ENCODE assay signal across 18 mouse cellular contexts in genomic region chr4:117628464-117628863, GRCm38 (mm10). TPM values are rescaled to one million over a fixed set of nuclear protein-coding genes. Genes with fewer than 3 reads are reported as not detected.
DNase-seq lines count a peak whose midpoint lies in the region; ATAC-seq and TF ChIP-seq lines count a peak whose summit lies in the region.
"Had no signal": no experiment of that assay in that cellular context is flagged by ENCODE, and none has a peak within 500 bp of the region (broad histone marks: within the 10 kb centered on the region; RNA-seq: fewer than 3 reads in every experiment).

No protein-coding gene starts in this region.

- TF ChIP-seq EP300 in heart, adult 2 months (IDR thresholded peaks at IDR 0.05; ENCODE audit: insufficient read depth, low read depth, low read length): no peak
- TF ChIP-seq EP300 in ES-Bruce4 (IDR thresholded peaks at IDR 0.05; ENCODE audit: insufficient read depth, low read depth, low read length): no peak

- no peak overlapping the region for H3K27ac ChIP-seq in heart, adult 2 months
- no peak overlapping the region for H3K27ac ChIP-seq in heart, embryonic 10.5 days
- no peak overlapping the region for H3K27ac ChIP-seq in liver, adult 2 months (replicated peaks; ENCODE audit: insufficient read depth, low read depth, low read length)
- H3K27ac ChIP-seq in liver, embryonic 11.5 days (ENCODE audit: low read depth, low read length): no peak overlapping the region
- H3K27ac ChIP-seq in ES-Bruce4 (ENCODE audit: insufficient read depth, low read length): no peak overlapping the region
- H3K27ac ChIP-seq in small intestine, adult 2 months (ENCODE audit: insufficient read depth, low read depth, low read length): no peak overlapping the region
- H3K27ac ChIP-seq: hindbrain, embryonic 15.5 days; macrophage; midbrain, embryonic 13.5 days had no signal

- DNase-seq in heart, adult 2 months: no peak
- no peak for DNase-seq in heart, embryonic 10.5 days (ENCODE audit: low spot score)
- DNase-seq in liver, adult 2 months (ENCODE audit: extremely low read depth, low read depth, low spot score): peak; percentile 21
- no peak for DNase-seq in liver, embryonic 11.5 days (ENCODE audit: low spot score)
- no peak for DNase-seq in heart, postnatal 25 days (ENCODE audit: low spot score)
- DNase-seq: adrenal gland, adult 8-10 months; cerebellum, adult 18-20 months; gastrocnemius, postnatal 14 days; heart, postnatal 10 days; kidney, adult 8-10 months; lung, adult 2 months; right cerebral cortex, adult 18-20 months; thymus, adult 18-20 months had no signal

- no peak for ATAC-seq in liver, embryonic 11.5 days (replicated peaks; ENCODE audit: low FRiP score)
- ATAC-seq: midbrain, embryonic 13.5 days had no signal

- H3K4me2 ChIP-seq in liver, embryonic 11.5 days: no peak overlapping the region
- H3K4me2 ChIP-seq: hindbrain, embryonic 15.5 days; midbrain, embryonic 13.5 days had no signal

- no peak overlapping the region for H3K4me3 ChIP-seq in heart, adult 2 months
- H3K4me3 ChIP-seq in heart, embryonic 10.5 days: no peak overlapping the region
- H3K4me3 ChIP-seq in liver, adult 2 months (ENCODE audit: insufficient read depth, low read depth, low read length): no peak overlapping the region
- H3K4me3 ChIP-seq in liver, embryonic 11.5 days (ENCODE audit: low read depth, low read length): no peak overlapping the region
- no peak overlapping the region for H3K4me3 ChIP-seq in ES-Bruce4 (ENCODE audit: low read depth, low read length)
- H3K4me3 ChIP-seq in small intestine, adult 2 months (ENCODE audit: low read depth, low read length): no peak overlapping the region
- H3K4me3 ChIP-seq: hindbrain, embryonic 15.5 days; midbrain, embryonic 13.5 days had no signal

- intact Hi-C loops in heart, adult 2 months (cut with DNase I): no loop called here
- intact Hi-C loops in heart, postnatal 25 days (cut with DNase I): no loop called here

- no peaks in the 10 kb centered on the region for H3K9me3 ChIP-seq in heart, embryonic 10.5 days
- H3K9me3 ChIP-seq in liver, embryonic 11.5 days (ENCODE audit: control insufficient read depth, low read length): no peaks in the 10 kb centered on the region
- H3K9me3 ChIP-seq in ES-Bruce4 (replicated peaks; ENCODE audit: control insufficient read depth, insufficient read depth, low read length, poor library complexity, severe bottlenecking): no peaks in the 10 kb centered on the region
- H3K9me3 ChIP-seq: hindbrain, embryonic 15.5 days; midbrain, embryonic 13.5 days had no signal

- no peak overlapping the region for H3K9ac ChIP-seq in heart, adult 2 months (ENCODE audit: low read depth, low read length)
- no peak overlapping the region for H3K9ac ChIP-seq in liver, adult 2 months (ENCODE audit: low read depth, low read length)
- no peak overlapping the region for H3K9ac ChIP-seq in liver, embryonic 11.5 days (ENCODE audit: low read depth, low read length)
- no peak overlapping the region for H3K9ac ChIP-seq in ES-Bruce4 (ENCODE audit: low read depth, poor library complexity, severe bottlenecking)
- H3K9ac ChIP-seq: hindbrain, embryonic 15.5 days; midbrain, embryonic 13.5 days had no signal

- H3K79me2 ChIP-seq in heart, adult 2 months (replicated peaks; ENCODE audit: control insufficient read depth, insufficient read depth, low read length): no peaks in the 10 kb centered on the region
- no peaks in the 10 kb centered on the region for H3K79me2 ChIP-seq in liver, adult 2 months (ENCODE audit: control insufficient read depth, insufficient read depth, low read length)

- H3K36me3 ChIP-seq in heart, adult 2 months (ENCODE audit: control insufficient read depth, insufficient read depth, low read length): no peaks in the 10 kb centered on the region
- H3K36me3 ChIP-seq in heart, embryonic 10.5 days: peaks cover 21% of the 10 kb centered on the region
- H3K36me3 ChIP-seq in liver, adult 2 months (ENCODE audit: control insufficient read depth, insufficient read depth, low read length): no peaks in the 10 kb centered on the region; the same call in 1 of the 2 replicates
- no peaks in the 10 kb centered on the region for H3K36me3 ChIP-seq in liver, embryonic 11.5 days (ENCODE audit: control insufficient read depth, insufficient read depth, low read length)
- no peaks in the 10 kb centered on the region for H3K36me3 ChIP-seq in ES-Bruce4 (ENCODE audit: control insufficient read depth, insufficient read depth, low read length, poor library complexity, severe bottlenecking)
- H3K36me3 ChIP-seq in small intestine, adult 2 months (ENCODE audit: control insufficient read depth, insufficient read depth, low read length): no peaks in the 10 kb centered on the region
- H3K36me3 ChIP-seq: hindbrain, embryonic 15.5 days had no signal

- no peak for TF ChIP-seq POLR2A in heart, adult 2 months (IDR thresholded peaks at IDR 0.05; ENCODE audit: insufficient read depth, low read depth, low read length)
- TF ChIP-seq POLR2A in liver, adult 2 months (IDR thresholded peaks at IDR 0.05; ENCODE audit: extremely low read depth, insufficient read depth, low read length): no peak
- TF ChIP-seq POLR2A in ES-Bruce4 (IDR thresholded peaks at IDR 0.05; ENCODE audit: insufficient read depth, low read length): no peak
- no peak for TF ChIP-seq POLR2A in small intestine, adult 2 months (IDR thresholded peaks at IDR 0.05; ENCODE audit: low read depth, low read length)

- TF ChIP-seq CTCF in heart, adult 2 months (IDR thresholded peaks at IDR 0.05): peak; percentile 36
- peak; percentile 41 for TF ChIP-seq CTCF in liver, adult 2 months (IDR thresholded peaks at IDR 0.05; ENCODE audit: low read depth, low read length)
- peak; percentile 1 for TF ChIP-seq CTCF in ES-Bruce4 (IDR thresholded peaks at IDR 0.05; ENCODE audit: low read depth, low read length)
- TF ChIP-seq CTCF in small intestine, adult 2 months (IDR thresholded peaks at IDR 0.05; ENCODE audit: extremely low read depth, insufficient read length, insufficient replicate concordance, low read depth, low read length): 0 out of 2 replicates have a peak, but pooled peaks have one; percentile 25

- H3K27me3 ChIP-seq in heart, adult 2 months (ENCODE audit: control insufficient read depth, insufficient read depth, low read length): no peaks in the 10 kb centered on the region
- no peaks in the 10 kb centered on the region for H3K27me3 ChIP-seq in heart, embryonic 10.5 days (ENCODE audit: insufficient read depth, poor library complexity, severe bottlenecking)
- no peaks in the 10 kb centered on the region for H3K27me3 ChIP-seq in liver, adult 2 months (ENCODE audit: control insufficient read depth, insufficient read depth, low read length)
- no peaks in the 10 kb centered on the region for H3K27me3 ChIP-seq in liver, embryonic 11.5 days (replicated peaks; ENCODE audit: control insufficient read depth, insufficient read depth, low read length)
- no peaks in the 10 kb centered on the region for H3K27me3 ChIP-seq in ES-Bruce4 (ENCODE audit: control insufficient read depth, insufficient read depth, low read length, poor library complexity, severe bottlenecking)
- no peaks in the 10 kb centered on the region for H3K27me3 ChIP-seq in small intestine, adult 2 months (ENCODE audit: control insufficient read depth, insufficient read depth, low read length)
- H3K27me3 ChIP-seq: hindbrain, embryonic 15.5 days; midbrain, embryonic 13.5 days had no signal

- 68% methylated on average over 1 of the region's 1 CpGs for WGBS in heart, adult 2 months
- WGBS in heart, embryonic 10.5 days: 49% methylated on average over 1 of the region's 1 CpGs
- 50% methylated on average over 1 of the region's 1 CpGs for WGBS in liver, adult 2 months
- 72% methylated on average over 1 of the region's 1 CpGs for WGBS in liver, embryonic 11.5 days
- WGBS in small intestine, adult 2 months: 41% methylated on average over 1 of the region's 1 CpGs

- no peaks in the 10 kb centered on the region for H3K4me1 ChIP-seq in heart, adult 2 months (ENCODE audit: control insufficient read depth, insufficient read depth, low read length)
- H3K4me1 ChIP-seq in heart, embryonic 10.5 days: peaks cover 27% of the 10 kb centered on the region
- H3K4me1 ChIP-seq in liver, adult 2 months (ENCODE audit: control insufficient read depth, insufficient read depth, low read length): peaks cover 21% of the 10 kb centered on the region
- H3K4me1 ChIP-seq in liver, embryonic 11.5 days (replicated peaks; ENCODE audit: control insufficient read depth, insufficient read depth, low read length): no peaks in the 10 kb centered on the region
- no peaks in the 10 kb centered on the region for H3K4me1 ChIP-seq in ES-Bruce4 (ENCODE audit: control insufficient read depth, insufficient read depth, low read length)
- peaks cover 27% of the 10 kb centered on the region for H3K4me1 ChIP-seq in small intestine, adult 2 months (ENCODE audit: control insufficient read depth, insufficient read depth, insufficient read length, low read length)

RNA-seq across cellular contexts. Expression of gene Dmap1, which starts 53.6 kb away (rescaled TPM):
- total RNA-seq in heart, adult 2 months (2021): 10 to 100 TPM; 17.9 to 19.4 TPM
- polyA plus RNA-seq in heart, adult 2 months (2012; rRNA removed): 14.1 and 18.5 TPM in 2 replicates
- 54.6 and 63.6 TPM in 2 replicates for polyA plus RNA-seq in heart, embryonic 10.5 days (2016; fragmentation: Nextera tagmentation; extraction: Ambion mirVana)
- 16.7 and 16.8 TPM in 2 replicates for total RNA-seq in liver, adult 2 months (2014; rRNA removed)
- 11.3 and 13.3 TPM in 2 replicates for polyA plus RNA-seq in liver, adult 2 months (2012; rRNA removed)
- polyA plus RNA-seq in liver, embryonic 11.5 days (2014; fragmentation: Nextera tagmentation; extraction: Ambion mirVana): 56.7 and 59.0 TPM in 2 replicates
- polyA plus RNA-seq in ES-Bruce4 (2011; ENCODE audit: insufficient read depth, insufficient read length, low read depth, missing spikeins): 28.0 and 35.1 TPM in 2 replicates
- polyA plus RNA-seq in small intestine, adult 2 months (2012; rRNA removed): 8.5 and 20.5 TPM in 2 replicates
- 10 to 100 TPM; 18.3 to 19.0 TPM for total RNA-seq in heart, postnatal 25 days (2021)
